Mouse (Mus musculus) layer of hippocampus, postnatal 10 days (tissue): ENCODE measurements around the gene Tmsb15b1. TPM values are rescaled to one million over a fixed set of nuclear protein-coding genes. Genes with fewer than 3 reads are reported as not detected.

ENCODE experiments used
- total RNA-seq, 2 experiments: library from RNA; stranded (reverse); gene quantifications; 2 replicates each; pipeline ENCODE4 v1.2.3; 2021

Gene Tmsb15b1
- total RNA-seq, 2 experiments from 2014 or later: 8.2 to 21.9 TPM

Other genes with a start within 250 kb of the Tmsb15b1 start
- 100 to 1,000 TPM; 467 to 472 TPM for gene Morf4l2, start 233.2 kb downstream of the Tmsb15b1 start, total RNA-seq
- gene Glra4, start 196.7 kb downstream of the Tmsb15b1 start, total RNA-seq: under 1 TPM in 1 of 2 experiments, not detected in 1; 0.39 TPM
- gene Plp1, start 154.2 kb downstream of the Tmsb15b1 start, total RNA-seq: 100 to 1,000 TPM; 102 to 115 TPM
- gene Rab9b, start 108.1 kb downstream of the Tmsb15b1 start, total RNA-seq: 10 to 100 TPM; 22.7 to 33.9 TPM
- not detected for gene H2bfm, start 49.5 kb downstream of the Tmsb15b1 start, total RNA-seq
- gene Tmsb15b2, start 1.4 kb downstream of the Tmsb15b1 start, total RNA-seq: 10 to 100 TPM; 36.1 to 53.7 TPM
- 1 to 10 TPM; 3.3 to 3.9 TPM for gene Tmsb15l, start within 50 bp of the Tmsb15b1 start, total RNA-seq
- gene Zcchc18, start 16.3 kb upstream of the Tmsb15b1 start, total RNA-seq: 100 to 1,000 TPM; 267 to 274 TPM
- gene Slc25a53, start 61.4 kb upstream of the Tmsb15b1 start, total RNA-seq: 10 to 100 TPM; 21.0 to 31.6 TPM
- 10 to 100 TPM; 11.4 to 12.3 TPM for gene Fam199x, start 72.7 kb upstream of the Tmsb15b1 start, total RNA-seq
- gene Esx1, start 145.2 kb upstream of the Tmsb15b1 start, total RNA-seq: not detected